Mouse (Mus musculus) stomach, embryonic 16.5 days (tissue): ENCODE results near the gene Rhob. TPM values are rescaled to one million over a fixed set of nuclear protein-coding genes. Genes with fewer than 3 reads are reported as not detected.
A peak's percentile ranks its signal among the peaks of the same experiment; 100 is the strongest.

ENCODE experiments used
- ATAC-seq: fragments of 200-750 bp; cut with Nextera tagmentation; 2 replicates; pipeline ENCODE4 v1.8.0; 2017; ENCODE audit warnings: moderate number of reproducible peaks, moderate TSS enrichment; ENCODE audit not compliant: insufficient read depth, low FRiP score
- H3K27ac ChIP-seq: fragments of 300-500 bp; sonication (generic); 2 replicates; pipeline ENCODE4 v1.5.1; 2014; ENCODE audit warnings: low read length
- H3K27me3 ChIP-seq: fragments of 300-500 bp; sonication (generic); 2 replicates; pipeline ENCODE4 v1.6.1; 2014; ENCODE audit warnings: low read length, control low read depth, mixed read lengths; ENCODE audit not compliant: control insufficient read depth, insufficient read depth
- H3K36me3 ChIP-seq: fragments of 300-500 bp; sonication (generic); 2 replicates; pipeline ENCODE4 v1.6.1; 2014; ENCODE audit warnings: low read length; ENCODE audit not compliant: control insufficient read depth, insufficient read depth
- H3K4me1 ChIP-seq: fragments of 300-500 bp; sonication (generic); 2 replicates; pipeline ENCODE4 v1.6.1; 2014; ENCODE audit warnings: low read length, control low read depth, mixed read lengths; ENCODE audit not compliant: control insufficient read depth, insufficient read depth
- H3K4me2 ChIP-seq: fragments of 300-500 bp; sonication (generic); 2 replicates; pipeline ENCODE4 v1.6.1; 2014; ENCODE audit warnings: low read depth, low read length, mixed read lengths
- H3K4me3 ChIP-seq: fragments of 300-500 bp; sonication (generic); replicated peaks from 2 replicates; pipeline ENCODE4 v1.5.1; 2014; ENCODE audit warnings: mild to moderate bottlenecking, low read length
- H3K9ac ChIP-seq: fragments of 300-500 bp; sonication (generic); 2 replicates; pipeline ENCODE4 v1.6.1; 2014; ENCODE audit warnings: low read length
- H3K9me3 ChIP-seq: fragments of 300-500 bp; sonication (generic); replicated peaks from 2 replicates; pipeline ENCODE4 v1.6.1; 2016; ENCODE audit warnings: low read length, control low read depth; ENCODE audit not compliant: control insufficient read depth
- WGBS: fragments of 180-500 bp; shearing (Covaris S2); extraction: QIAGEN DNeasy Blood & Tissue Kit; methylation state at CpG from one replicate; pipeline ENCODE4 v1.1.7; 2014; 5-methylcytosine and 5-hydroxymethylcytosine counted together
- polyA plus RNA-seq: library from polyadenylated mRNA; unstranded; fragments of >200 nt; fragmentation: Nextera tagmentation; extraction: Ambion mirVana; gene quantifications from 2 replicates; pipeline ENCODE4 v1.2.1, GENCODE M21; 2015

Gene Rhob
- polyA plus RNA-seq, 1 experiment from 2014 or later, result 34.3 TPM

GRCm38 (mm10) chr12:8499001-8499870 lies 573 bp downstream of the Rhob start:
- no peaks in the 10 kb centered on the region for H3K27me3 ChIP-seq
- peak overlapping the region; percentile 90 for H3K4me3 ChIP-seq
- peak overlapping the region; percentile 98 for H3K9ac ChIP-seq
- ATAC-seq, result peak; percentile 52
- peak overlapping the region; percentile 89 for H3K4me2 ChIP-seq
- H3K4me1 ChIP-seq, result peaks cover 30% of the 10 kb centered on the region
- WGBS, result under 1% methylated on average over 97 of the region's 99 CpGs
- H3K9me3 ChIP-seq, result no peaks in the 10 kb centered on the region
- no peaks in the 10 kb centered on the region for H3K36me3 ChIP-seq
- peak overlapping the region; percentile 98 for H3K27ac ChIP-seq

- WGBS, result 2% methylated on average over 11 of the region's 13 CpGs
- peak overlapping the region; percentile 89 for H3K4me2 ChIP-seq
- peaks cover 30% of the 10 kb centered on the region for H3K4me1 ChIP-seq
- no peaks in the 10 kb centered on the region for H3K36me3 ChIP-seq
- no peaks in the 10 kb centered on the region for H3K27me3 ChIP-seq
- H3K4me3 ChIP-seq, result peak overlapping the region; percentile 90
- ATAC-seq, result no peak
- no peaks in the 10 kb centered on the region for H3K9me3 ChIP-seq
- H3K27ac ChIP-seq, result peak overlapping the region; percentile 98
- peak overlapping the region; percentile 98 for H3K9ac ChIP-seq
Observed at GRCm38 (mm10) chr12:8498591-8499000, 1.2 kb downstream of the Rhob start.

DNA sequence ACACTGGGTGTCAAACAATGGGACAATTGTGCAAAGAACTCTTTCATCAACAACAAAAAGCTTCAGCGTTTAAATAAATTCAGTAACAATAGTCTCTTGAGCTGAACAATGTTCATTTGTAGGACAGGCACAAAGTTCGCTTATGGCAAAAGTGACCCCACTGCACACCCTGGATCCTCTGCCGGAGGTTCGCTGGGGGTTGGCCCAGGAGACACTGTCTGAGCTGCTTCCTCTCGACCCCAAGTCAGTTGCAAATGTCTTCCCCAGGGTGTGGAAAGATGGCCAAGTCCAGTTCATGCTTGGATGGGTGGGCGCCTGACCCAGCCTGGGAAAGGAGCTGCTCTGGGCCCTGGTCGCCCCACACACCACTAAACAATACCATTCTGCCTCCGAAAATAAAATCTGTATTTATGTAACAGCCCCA lies 1.6 kb downstream of the Rhob start:
- ATAC-seq, result no peak
- Histone ChIP-seq H3K4me3 (peak overlapping the region; percentile 90), H3K27me3 (no peaks in the 10 kb centered on the region), H3K27ac (peak overlapping the region; percentile 98), H3K9me3 (no peaks in the 10 kb centered on the region), H3K36me3 (no peaks in the 10 kb centered on the region), H3K4me2 (peak overlapping the region; percentile 89), H3K9ac (peak overlapping the region; percentile 98), H3K4me1 (peaks cover 30% of the 10 kb centered on the region)
- 20% methylated on average over 8 of the region's 8 CpGs for WGBS

GRCm38 (mm10) chr12:8497314-8497706 lies 2.5 kb downstream of the Rhob start:
- peak overlapping the region; percentile 57 for H3K9ac ChIP-seq
- ATAC-seq, result no peak
- H3K27ac ChIP-seq, result peak overlapping the region; percentile 96

GRCm38 (mm10) chr12:8496679-8497313 lies 3.0 kb downstream of the Rhob start:
- Histone ChIP-seq H3K27me3 (no peaks in the 10 kb centered on the region), H3K4me2 (peak overlapping the region; percentile 89), H3K9ac (peak overlapping the region; percentile 61; the same call in 1 of the 2 replicates), H3K27ac (peak overlapping the region; percentile 96), H3K9me3 (no peaks in the 10 kb centered on the region), H3K4me1 (peaks cover 32% of the 10 kb centered on the region), H3K36me3 (no peaks in the 10 kb centered on the region), H3K4me3 (peak overlapping the region; percentile 90)
- 40% methylated on average over 2 of the region's 2 CpGs for WGBS
- ATAC-seq, result no peak

More at GRCm38 (mm10) chr12:8497314-8497706, 2.5 kb downstream of the Rhob start:
- no peaks in the 10 kb centered on the region for H3K27me3 ChIP-seq
- peak overlapping the region; percentile 90 for H3K4me3 ChIP-seq
- peak overlapping the region; percentile 89 for H3K4me2 ChIP-seq
- H3K4me1 ChIP-seq, result peaks cover 30% of the 10 kb centered on the region
- 23% methylated on average over 2 of the region's 2 CpGs for WGBS
- no peaks in the 10 kb centered on the region for H3K9me3 ChIP-seq
- H3K36me3 ChIP-seq, result no peaks in the 10 kb centered on the region

DNA sequence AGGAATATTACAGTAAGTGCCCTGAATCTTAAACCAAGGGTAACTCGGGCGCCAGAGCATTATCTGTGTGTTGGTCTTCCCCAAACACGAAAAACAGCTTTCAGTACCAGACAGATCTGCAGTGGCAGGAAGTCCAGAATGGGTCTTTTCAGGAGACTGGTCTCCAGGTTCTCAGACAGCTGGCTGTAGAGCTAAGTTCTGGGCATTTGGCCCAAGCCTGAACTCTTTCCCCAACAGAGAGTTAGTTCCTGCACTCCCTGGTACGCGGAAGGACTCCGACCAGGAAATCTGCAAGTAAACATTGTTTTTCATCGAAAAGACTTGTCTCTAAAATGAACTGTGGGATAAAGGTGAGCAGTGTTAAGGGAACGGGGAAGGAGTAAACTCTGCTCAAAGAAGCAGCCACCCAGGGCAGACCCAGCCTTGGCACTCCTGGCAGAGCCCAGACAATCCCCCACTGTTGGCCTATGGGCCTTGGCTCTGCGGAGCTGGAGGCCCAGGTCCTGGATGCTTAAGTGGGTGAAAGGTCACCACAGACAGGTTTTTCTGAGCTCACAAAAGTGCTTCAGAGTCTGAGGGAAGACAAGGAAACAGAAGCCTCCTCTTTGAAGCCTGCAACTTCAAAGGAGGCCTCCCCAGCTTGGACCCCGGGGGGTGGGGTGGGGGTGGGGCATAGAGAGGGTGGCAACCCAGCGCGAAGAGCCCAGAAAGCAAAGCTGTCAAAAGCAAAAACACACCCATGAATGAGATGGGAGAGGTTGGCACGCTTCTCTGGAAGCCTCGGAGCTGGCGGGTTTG lies 3.7 kb downstream of the Rhob start:
- Histone ChIP-seq H3K4me1 (peaks cover 32% of the 10 kb centered on the region), H3K9me3 (no peaks in the 10 kb centered on the region), H3K4me3 (peak overlapping the region; percentile 90; the same call in 1 of the 2 replicates), H3K4me2 (peak overlapping the region; percentile 89), H3K27ac (peak overlapping the region; percentile 96), H3K36me3 (no peaks in the 10 kb centered on the region), H3K9ac (peak overlapping the region; percentile 61; the same call in 1 of the 2 replicates), H3K27me3 (no peaks in the 10 kb centered on the region)
- ATAC-seq, result peak; percentile 19; the same call in 1 of the 2 replicates
- WGBS, result 13% methylated on average over 15 of the region's 15 CpGs

- ATAC-seq, result no peak
- Histone ChIP-seq H3K27me3 (no peaks in the 10 kb centered on the region), H3K9ac (no peak overlapping the region), H3K36me3 (no peaks in the 10 kb centered on the region), H3K27ac (no peak overlapping the region), H3K4me3 (no peak overlapping the region), H3K4me2 (no peak overlapping the region), H3K4me1 (peaks cover 25% of the 10 kb centered on the region), H3K9me3 (no peaks in the 10 kb centered on the region)
- 69% methylated on average over 3 of the region's 3 CpGs for WGBS
Observed at GRCm38 (mm10) chr12:8494675-8495074, 5.1 kb downstream of the Rhob start.

DNA sequence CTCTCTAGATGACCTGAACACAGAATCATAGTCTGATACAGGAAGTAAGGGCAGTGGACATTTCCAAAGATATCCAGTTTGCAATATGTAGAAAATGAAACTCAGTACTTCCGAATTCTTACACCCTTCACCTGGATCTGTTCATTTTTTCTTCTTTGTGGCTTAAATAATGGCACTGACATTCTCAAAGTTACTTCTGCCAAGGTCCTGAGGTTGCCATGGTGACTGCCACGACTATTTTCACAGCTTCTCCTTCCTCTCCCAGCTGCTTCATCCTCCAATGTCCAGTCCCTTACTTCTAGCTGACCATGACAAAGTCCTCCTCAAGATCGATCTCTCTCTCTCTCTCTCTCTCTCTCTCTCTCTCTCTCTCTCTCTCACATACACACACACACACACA lies 6.4 kb downstream of the Rhob start:
- Histone ChIP-seq H3K36me3 (no peaks in the 10 kb centered on the region), H3K4me3 (no peak overlapping the region), H3K27ac (no peak overlapping the region), H3K9ac (no peak overlapping the region), H3K27me3 (no peaks in the 10 kb centered on the region), H3K4me2 (no peak overlapping the region), H3K9me3 (no peaks in the 10 kb centered on the region), H3K4me1 (peaks cover 28% of the 10 kb centered on the region)
- WGBS, result 55% methylated on average over 3 of the region's 3 CpGs
- no peak for ATAC-seq
